ENCODE assay signal across 12 mouse cellular contexts in the genomic region with DNA sequence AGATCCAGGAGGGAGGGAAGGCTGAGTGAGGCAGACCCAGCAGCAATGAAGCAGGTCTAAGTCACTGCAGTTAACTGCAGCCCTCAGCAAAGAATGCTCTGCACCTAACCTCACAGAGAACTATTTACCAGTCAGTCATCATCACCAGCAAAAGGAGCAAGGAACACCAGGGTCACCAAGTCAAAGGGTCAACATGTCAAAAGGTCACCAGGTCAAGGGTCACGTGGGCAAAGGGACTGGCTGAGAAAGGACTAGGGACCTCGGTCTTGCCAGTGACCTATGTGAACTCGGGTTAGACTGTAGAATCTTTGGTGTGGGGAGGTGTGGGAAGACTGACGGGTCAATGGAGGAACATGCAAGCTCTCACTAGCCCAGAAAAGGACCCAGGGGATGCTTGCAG.
"Had no signal": no experiment of that assay in that cellular context is flagged by ENCODE, and none has a peak within 500 bp of the region (broad histone marks: within the 10 kb centered on the region; RNA-seq: fewer than 3 reads in every experiment).

No protein-coding gene starts in this region.

- H3K9me3 ChIP-seq: limb, embryonic 10.5 days; midbrain, embryonic 15.5 days; neural tube, embryonic 13.5 days had no signal

- H3K4me2 ChIP-seq: midbrain, embryonic 11.5 days; midbrain, embryonic 15.5 days; neural tube, embryonic 13.5 days had no signal

- H3K4me1 ChIP-seq: limb, embryonic 10.5 days; midbrain, embryonic 15.5 days had no signal

- H3K9ac ChIP-seq: liver, embryonic 14.5 days; midbrain, embryonic 15.5 days; neural tube, embryonic 13.5 days had no signal

- DNase-seq: lung, adult 2 months; lung, postnatal 4 days; right cerebral cortex, postnatal 14 days; thymus, postnatal 36 days had no signal

- H3K4me3 ChIP-seq: left cerebral cortex, adult 2 months; limb, embryonic 10.5 days; midbrain, embryonic 15.5 days; neural tube, embryonic 13.5 days had no signal

- H3K27ac ChIP-seq: hindbrain, postnatal 0 days; left cerebral cortex, adult 2 months; limb, embryonic 10.5 days; liver, embryonic 14.5 days; midbrain, embryonic 15.5 days; neural tube, embryonic 13.5 days had no signal

- ATAC-seq: hindbrain, postnatal 0 days; lung, postnatal 0 days; midbrain, embryonic 15.5 days had no signal

- H3K27me3 ChIP-seq: midbrain, embryonic 15.5 days; neural tube, embryonic 13.5 days had no signal
